Comparison of ENCODE assay signal across 39 mouse cellular contexts in genomic region chrX:53287924-53288323, GRCm38 (mm10). TPM values are rescaled to one million over a fixed set of nuclear protein-coding genes. Genes with fewer than 3 reads are reported as not detected.
DNase-seq lines count a peak whose midpoint lies in the region; ATAC-seq and TF ChIP-seq lines count a peak whose summit lies in the region.
"Had no signal": no experiment of that assay in that cellular context is flagged by ENCODE, and none has a peak within 500 bp of the region (broad histone marks: within the 10 kb centered on the region; RNA-seq: fewer than 3 reads in every experiment).

No protein-coding gene starts in this region.

- no peaks in the 10 kb centered on the region for H3K9me3 ChIP-seq in embryonic facial prominence, embryonic 14.5 days (ENCODE audit: control insufficient read depth, low read length)
- no peaks in the 10 kb centered on the region for H3K9me3 ChIP-seq in embryonic facial prominence, embryonic 10.5 days
- no peaks in the 10 kb centered on the region for H3K9me3 ChIP-seq in heart, postnatal 0 days (replicated peaks; ENCODE audit: control insufficient read depth, low read length)
- no peaks in the 10 kb centered on the region for H3K9me3 ChIP-seq in lung, embryonic 15.5 days
- H3K9me3 ChIP-seq in intestine, embryonic 16.5 days (ENCODE audit: control insufficient read depth, low read length), result no peaks in the 10 kb centered on the region
- H3K9me3 ChIP-seq: embryonic facial prominence, embryonic 15.5 days; forebrain, embryonic 12.5 days; hindbrain, embryonic 13.5 days; kidney, embryonic 15.5 days; liver, embryonic 15.5 days; megakaryocyte, embryonic 14.5 days; midbrain, embryonic 12.5 days; neural tube, embryonic 13.5 days had no signal

- H3K4me3 ChIP-seq in embryonic facial prominence, embryonic 14.5 days (ENCODE audit: low read depth, low read length), result no peak overlapping the region
- H3K4me3 ChIP-seq in embryonic facial prominence, embryonic 10.5 days, result no peak overlapping the region
- no peak overlapping the region for H3K4me3 ChIP-seq in heart, postnatal 0 days (ENCODE audit: low read depth, low read length)
- no peak overlapping the region for H3K4me3 ChIP-seq in lung, embryonic 15.5 days
- H3K4me3 ChIP-seq in intestine, embryonic 16.5 days (ENCODE audit: low read length), result no peak overlapping the region
- H3K4me3 ChIP-seq: embryonic facial prominence, embryonic 15.5 days; forebrain, embryonic 12.5 days; hindbrain, embryonic 13.5 days; kidney, embryonic 15.5 days; liver, embryonic 15.5 days; megakaryocyte, embryonic 14.5 days; midbrain, embryonic 12.5 days; myocyte; neural tube, embryonic 13.5 days had no signal

- no peaks in the 10 kb centered on the region for H3K36me3 ChIP-seq in embryonic facial prominence, embryonic 14.5 days (ENCODE audit: control insufficient read depth, insufficient read depth, low read length)
- no peaks in the 10 kb centered on the region for H3K36me3 ChIP-seq in embryonic facial prominence, embryonic 10.5 days (replicated peaks)
- H3K36me3 ChIP-seq in heart, postnatal 0 days (replicated peaks; ENCODE audit: control insufficient read depth, insufficient read depth, low read length), result no peaks in the 10 kb centered on the region
- no peaks in the 10 kb centered on the region for H3K36me3 ChIP-seq in lung, embryonic 15.5 days
- H3K36me3 ChIP-seq in intestine, embryonic 16.5 days (ENCODE audit: control insufficient read depth, insufficient read depth, low read length), result no peaks in the 10 kb centered on the region
- H3K36me3 ChIP-seq: embryonic facial prominence, embryonic 15.5 days; forebrain, embryonic 12.5 days; hindbrain, embryonic 13.5 days; kidney, embryonic 15.5 days; liver, embryonic 15.5 days; midbrain, embryonic 12.5 days; neural tube, embryonic 13.5 days had no signal

- peak; percentile 72 for DNase-seq in embryonic facial prominence, embryonic 14.5 days (ENCODE audit: low spot score)
- no peak for DNase-seq in embryonic facial prominence, embryonic 10.5 days (ENCODE audit: low spot score)
- peak; percentile 5 for DNase-seq in heart, postnatal 0 days (ENCODE audit: low spot score)
- DNase-seq in heart, postnatal 36 days, result no peak
- no peak for DNase-seq in lung, postnatal 25 days (ENCODE audit: low spot score)
- no peak for DNase-seq in spleen, postnatal 36 days (ENCODE audit: low spot score in 2 of 2)
- DNase-seq: adrenal gland, postnatal 10 days; cerebellum, adult 11 months; cerebellum, postnatal 10 days; gastrocnemius, postnatal 14 days; heart, postnatal 4 days; kidney, adult 18-20 months; kidney, postnatal 4 days; right cerebral cortex, postnatal 4 days had no signal

- TF ChIP-seq EP300 in heart, postnatal 0 days (IDR thresholded peaks at IDR 0.05; ENCODE audit: low read depth), result no peak

- no peak overlapping the region for H3K27ac ChIP-seq in embryonic facial prominence, embryonic 14.5 days (replicated peaks; ENCODE audit: low read depth, low read length)
- H3K27ac ChIP-seq in embryonic facial prominence, embryonic 10.5 days (replicated peaks), result no peak overlapping the region
- 0 out of 2 replicates have a peak overlapping the region, but pooled peaks have one; percentile 15 for H3K27ac ChIP-seq in heart, postnatal 0 days (ENCODE audit: low read depth)
- H3K27ac ChIP-seq in lung, embryonic 15.5 days, result no peak overlapping the region
- no peak overlapping the region for H3K27ac ChIP-seq in intestine, embryonic 16.5 days (ENCODE audit: low read length)
- H3K27ac ChIP-seq: embryonic facial prominence, embryonic 15.5 days; forebrain, embryonic 12.5 days; hindbrain, embryonic 13.5 days; kidney, embryonic 15.5 days; liver, embryonic 15.5 days; midbrain, embryonic 12.5 days; neural tube, embryonic 13.5 days had no signal

- H3K27me3 ChIP-seq in embryonic facial prominence, embryonic 14.5 days (replicated peaks; ENCODE audit: control insufficient read depth, insufficient read depth, low read length), result no peaks in the 10 kb centered on the region
- no peaks in the 10 kb centered on the region for H3K27me3 ChIP-seq in embryonic facial prominence, embryonic 10.5 days (replicated peaks; ENCODE audit: low read depth, poor library complexity, severe bottlenecking)
- H3K27me3 ChIP-seq in heart, postnatal 0 days (ENCODE audit: control insufficient read depth, insufficient read depth, low read length), result no peaks in the 10 kb centered on the region
- H3K27me3 ChIP-seq in lung, embryonic 15.5 days, result no peaks in the 10 kb centered on the region
- no peaks in the 10 kb centered on the region for H3K27me3 ChIP-seq in intestine, embryonic 16.5 days (replicated peaks; ENCODE audit: control insufficient read depth, insufficient read depth, low read length)
- H3K27me3 ChIP-seq: CH12.LX; embryonic facial prominence, embryonic 15.5 days; forebrain, embryonic 12.5 days; hindbrain, embryonic 13.5 days; liver, embryonic 15.5 days; midbrain, embryonic 12.5 days; neural tube, embryonic 13.5 days had no signal

- WGBS in embryonic facial prominence, embryonic 14.5 days, result 56% methylated on average over 5 of the region's 5 CpGs
- WGBS in embryonic facial prominence, embryonic 10.5 days, result 86% methylated on average over 5 of the region's 5 CpGs
- WGBS in heart, postnatal 0 days, result 57% methylated on average over 5 of the region's 5 CpGs
- WGBS in lung, embryonic 15.5 days, result 51% methylated on average over 5 of the region's 5 CpGs
- WGBS in intestine, embryonic 16.5 days, result 61% methylated on average over 5 of the region's 5 CpGs

- no peak for ATAC-seq in embryonic facial prominence, embryonic 14.5 days (ENCODE audit: low read depth)
- ATAC-seq in heart, postnatal 0 days (ENCODE audit: insufficient read depth, low read depth), result no peak
- ATAC-seq in lung, embryonic 15.5 days (ENCODE audit: borderline replicate concordance, extremely low read depth, low FRiP score, low TSS enrichment), result peak; percentile 75; the same call in 1 of the 2 replicates
- 0 out of 2 replicates have a peak, but pooled peaks have one; percentile 28 for ATAC-seq in intestine, embryonic 16.5 days
- ATAC-seq: Patski had no signal

- no peak overlapping the region for H3K4me2 ChIP-seq in embryonic facial prominence, embryonic 14.5 days (ENCODE audit: low read depth, low read length)
- no peak overlapping the region for H3K4me2 ChIP-seq in heart, postnatal 0 days (ENCODE audit: low read depth, low read length)
- no peak overlapping the region for H3K4me2 ChIP-seq in lung, embryonic 15.5 days
- no peak overlapping the region for H3K4me2 ChIP-seq in intestine, embryonic 16.5 days (ENCODE audit: low read depth, low read length)
- H3K4me2 ChIP-seq: embryonic facial prominence, embryonic 15.5 days; forebrain, embryonic 12.5 days; heart, embryonic 11.5 days; hindbrain, embryonic 13.5 days; kidney, embryonic 15.5 days; liver, embryonic 15.5 days; midbrain, embryonic 12.5 days; neural tube, embryonic 13.5 days had no signal

- intact Hi-C loops in heart, postnatal 36 days (cut with DNase I), result no loop called here

- no peaks in the 10 kb centered on the region for H3K4me1 ChIP-seq in embryonic facial prominence, embryonic 14.5 days (ENCODE audit: control insufficient read depth, insufficient read depth, low read length)
- no peaks in the 10 kb centered on the region for H3K4me1 ChIP-seq in embryonic facial prominence, embryonic 10.5 days
- H3K4me1 ChIP-seq in heart, postnatal 0 days (ENCODE audit: control insufficient read depth, insufficient read depth), result no peaks in the 10 kb centered on the region
- no peaks in the 10 kb centered on the region for H3K4me1 ChIP-seq in lung, embryonic 15.5 days
- no peaks in the 10 kb centered on the region for H3K4me1 ChIP-seq in intestine, embryonic 16.5 days (ENCODE audit: control insufficient read depth, insufficient read depth, low read length)
- H3K4me1 ChIP-seq: embryonic facial prominence, embryonic 15.5 days; forebrain, embryonic 12.5 days; hindbrain, embryonic 13.5 days; kidney, embryonic 15.5 days; liver, embryonic 15.5 days; megakaryocyte, embryonic 14.5 days; midbrain, embryonic 12.5 days; neural tube, embryonic 13.5 days had no signal

- no peak for TF ChIP-seq CTCF in heart, postnatal 0 days (IDR thresholded peaks at IDR 0.05; ENCODE audit: low read depth)

- no peak overlapping the region for H3K9ac ChIP-seq in embryonic facial prominence, embryonic 14.5 days (ENCODE audit: low read depth, low read length)
- no peak overlapping the region for H3K9ac ChIP-seq in heart, postnatal 0 days (replicated peaks; ENCODE audit: low read depth, low read length)
- H3K9ac ChIP-seq in lung, embryonic 15.5 days, result no peak overlapping the region
- no peak overlapping the region for H3K9ac ChIP-seq in intestine, embryonic 16.5 days (ENCODE audit: low read depth, low read length)
- H3K9ac ChIP-seq: embryonic facial prominence, embryonic 15.5 days; forebrain, embryonic 12.5 days; hindbrain, embryonic 13.5 days; kidney, embryonic 15.5 days; liver, embryonic 15.5 days; midbrain, embryonic 12.5 days; neural tube, embryonic 13.5 days had no signal

RNA-seq across cellular contexts. Expression of gene Fam122c, which starts 14.7 kb away (rescaled TPM):
- polyA plus RNA-seq in embryonic facial prominence, embryonic 14.5 days (2014; fragmentation: Nextera tagmentation; extraction: Ambion mirVana), result not detected in 2 replicates
- not detected in 2 replicates for polyA plus RNA-seq in embryonic facial prominence, embryonic 10.5 days (2016; fragmentation: Nextera tagmentation; extraction: Ambion mirVana)
- total RNA-seq in heart, postnatal 0 days (2014; rRNA removed; ENCODE audit: low replicate concordance), result not detected in 2 replicates
- not detected in 2 replicates for polyA plus RNA-seq in heart, postnatal 0 days (2015; fragmentation: Nextera tagmentation; extraction: Ambion mirVana)
- not detected for total RNA-seq in heart, postnatal 36 days (2021)
- polyA plus RNA-seq in lung, embryonic 15.5 days (2015; fragmentation: Nextera tagmentation; extraction: Ambion mirVana), result not detected in 2 replicates
- polyA plus RNA-seq in intestine, embryonic 16.5 days (2015; fragmentation: Nextera tagmentation; extraction: Ambion mirVana), result not detected in 2 replicates
- total RNA-seq: adrenal gland, postnatal 10 days; CH12.LX; common myeloid progenitor, adult 5-6 weeks; ES-E14; gastrocnemius, postnatal 14 days; granulocyte monocyte progenitor cell, adult 5-6 weeks; heart, postnatal 4 days; layer of hippocampus, adult 8-10 months; layer of hippocampus, postnatal 25 days; left cerebral cortex, adult 8-10 months; left cerebral cortex, postnatal 36 days; liver, adult 2 months; midbrain, postnatal 0 days had no signal
- polyA plus RNA-seq: C2C12; embryonic facial prominence, embryonic 15.5 days; forebrain, embryonic 12.5 days; heart, embryonic 11.5 days; hindbrain, embryonic 13.5 days; kidney, embryonic 15.5 days; liver, adult 2 months; liver, embryonic 15.5 days; midbrain, embryonic 12.5 days; midbrain, postnatal 0 days; myocyte; neural tube, embryonic 13.5 days; Patski; spleen, adult 2 months had no signal

RNA-seq across cellular contexts. Expression of gene Fam122b, which starts 18.3 kb away (rescaled TPM):
- 18.2 and 19.9 TPM in 2 replicates for polyA plus RNA-seq in embryonic facial prominence, embryonic 14.5 days (2014; fragmentation: Nextera tagmentation; extraction: Ambion mirVana)
- 6.7 and 7.8 TPM in 2 replicates for polyA plus RNA-seq in embryonic facial prominence, embryonic 10.5 days (2016; fragmentation: Nextera tagmentation; extraction: Ambion mirVana)
- total RNA-seq in heart, postnatal 0 days (2014; rRNA removed; ENCODE audit: low replicate concordance), result 19.1 and 21.7 TPM in 2 replicates
- polyA plus RNA-seq in heart, postnatal 0 days (2015; fragmentation: Nextera tagmentation; extraction: Ambion mirVana), result 17.2 and 19.1 TPM in 2 replicates
- total RNA-seq in heart, postnatal 36 days (2021), result 1 to 10 TPM; 2.5 to 3.5 TPM
- polyA plus RNA-seq in lung, embryonic 15.5 days (2015; fragmentation: Nextera tagmentation; extraction: Ambion mirVana), result 15.1 and 15.6 TPM in 2 replicates
- 6.8 and 7.1 TPM in 2 replicates for polyA plus RNA-seq in intestine, embryonic 16.5 days (2015; fragmentation: Nextera tagmentation; extraction: Ambion mirVana)

RNA-seq across cellular contexts. Expression of gene Plac1, which starts 48.0 kb away (rescaled TPM):
- polyA plus RNA-seq in embryonic facial prominence, embryonic 14.5 days (2014; fragmentation: Nextera tagmentation; extraction: Ambion mirVana), result 13.7 and 13.9 TPM in 2 replicates
- 4.1 and 4.8 TPM in 2 replicates for polyA plus RNA-seq in embryonic facial prominence, embryonic 10.5 days (2016; fragmentation: Nextera tagmentation; extraction: Ambion mirVana)
- 2.7 TPM in 1 of 2 replicates, not detected in the other for total RNA-seq in heart, postnatal 0 days (2014; rRNA removed; ENCODE audit: low replicate concordance)
- polyA plus RNA-seq in heart, postnatal 0 days (2015; fragmentation: Nextera tagmentation; extraction: Ambion mirVana), result 1.9 and 2.0 TPM in 2 replicates
- total RNA-seq in heart, postnatal 36 days (2021), result not detected
- 14.5 and 15.0 TPM in 2 replicates for polyA plus RNA-seq in lung, embryonic 15.5 days (2015; fragmentation: Nextera tagmentation; extraction: Ambion mirVana)
- 3.0 and 3.9 TPM in 2 replicates for polyA plus RNA-seq in intestine, embryonic 16.5 days (2015; fragmentation: Nextera tagmentation; extraction: Ambion mirVana)
- total RNA-seq: adrenal gland, postnatal 10 days; CH12.LX; common myeloid progenitor, adult 5-6 weeks; gastrocnemius, postnatal 14 days; granulocyte monocyte progenitor cell, adult 5-6 weeks; layer of hippocampus, adult 8-10 months; layer of hippocampus, postnatal 25 days; left cerebral cortex, adult 8-10 months; left cerebral cortex, postnatal 36 days; liver, adult 2 months; midbrain, postnatal 0 days had no signal
- polyA plus RNA-seq: liver, adult 2 months; spleen, adult 2 months had no signal

Comparison
In these comparisons a context has a peak if more than half of its experiments do, and no peak if none do; other contexts are left out.
1. DNase-seq: peak in embryonic facial prominence, embryonic 14.5 days (single experiment) and heart, postnatal 0 days (single experiment); none in embryonic facial prominence, embryonic 10.5 days (single experiment), heart, postnatal 36 days (0 of 2), lung, postnatal 25 days (single experiment) and spleen, postnatal 36 days (0 of 2).
2. ATAC-seq: peak in lung, embryonic 15.5 days (single experiment) and intestine, embryonic 16.5 days (single experiment); none in embryonic facial prominence, embryonic 14.5 days (single experiment) and heart, postnatal 0 days (single experiment).